Mouse (Mus musculus) induced T-regulatory cell, adult 2 months (primary cell): ENCODE measurements around the gene Chd2.

ENCODE experiments used
- DNase-seq: peaks from one replicate; pipeline ENCODE4 v3.0.0-alpha.2; 2012; ENCODE audit warnings: low read depth

Chd2 gene

DNA sequence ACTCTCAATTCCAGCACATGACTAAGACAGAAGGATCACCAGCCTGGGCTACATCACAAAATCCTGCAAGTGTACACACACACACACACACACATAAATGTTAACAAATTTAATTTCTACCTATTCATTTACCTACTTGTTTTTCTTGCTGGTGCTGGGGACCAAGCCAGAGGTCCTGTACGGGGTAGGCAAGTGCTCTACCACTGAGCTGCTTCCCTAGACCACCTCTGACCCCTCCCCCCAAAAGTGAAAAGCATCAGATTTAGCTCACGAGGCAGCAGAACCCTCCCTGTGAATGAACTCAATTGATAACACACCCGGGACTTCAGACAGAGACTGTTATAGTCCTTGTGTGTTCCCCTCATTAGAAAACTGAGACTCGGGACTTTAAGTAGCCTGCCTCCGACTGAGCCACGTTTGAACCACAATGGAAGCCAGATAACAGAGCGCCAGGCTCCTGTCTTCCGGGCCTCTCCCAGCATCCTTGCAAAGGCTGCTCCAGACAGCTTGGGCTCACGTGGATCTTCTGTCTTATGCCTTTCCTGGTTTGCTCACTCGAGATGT, 19.9 kb upstream of the Chd2 start:
- no peak for DNase-seq

DNA sequence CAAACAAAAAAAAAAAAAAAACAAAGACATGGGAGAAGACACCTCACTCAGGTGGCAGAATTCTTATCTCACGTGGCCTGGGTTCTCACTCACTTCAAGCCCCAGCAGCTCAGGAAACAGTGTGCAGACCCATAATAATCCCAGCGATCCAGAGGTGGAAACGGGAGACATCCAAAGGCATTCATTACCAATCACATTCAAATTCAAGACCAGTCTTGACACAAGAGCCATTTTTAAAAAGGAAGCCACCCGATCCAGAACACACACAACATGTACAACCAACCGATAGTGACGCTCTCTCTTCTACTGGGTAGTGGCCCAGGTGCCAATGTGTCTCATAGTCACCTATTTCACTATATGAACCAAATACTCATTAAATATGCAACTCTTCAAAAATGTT, 19.2 kb upstream of the Chd2 start:
- DNase-seq, result no peak

- no peak for DNase-seq
These were observed 18.2 kb upstream of the Chd2 start for GRCm38 (mm10) chr7:73559853-73560190.

GRCm38 (mm10) chr7:73559170-73559852, 17.7 kb upstream of the Chd2 start:
- peak; percentile 65 for DNase-seq

DNA sequence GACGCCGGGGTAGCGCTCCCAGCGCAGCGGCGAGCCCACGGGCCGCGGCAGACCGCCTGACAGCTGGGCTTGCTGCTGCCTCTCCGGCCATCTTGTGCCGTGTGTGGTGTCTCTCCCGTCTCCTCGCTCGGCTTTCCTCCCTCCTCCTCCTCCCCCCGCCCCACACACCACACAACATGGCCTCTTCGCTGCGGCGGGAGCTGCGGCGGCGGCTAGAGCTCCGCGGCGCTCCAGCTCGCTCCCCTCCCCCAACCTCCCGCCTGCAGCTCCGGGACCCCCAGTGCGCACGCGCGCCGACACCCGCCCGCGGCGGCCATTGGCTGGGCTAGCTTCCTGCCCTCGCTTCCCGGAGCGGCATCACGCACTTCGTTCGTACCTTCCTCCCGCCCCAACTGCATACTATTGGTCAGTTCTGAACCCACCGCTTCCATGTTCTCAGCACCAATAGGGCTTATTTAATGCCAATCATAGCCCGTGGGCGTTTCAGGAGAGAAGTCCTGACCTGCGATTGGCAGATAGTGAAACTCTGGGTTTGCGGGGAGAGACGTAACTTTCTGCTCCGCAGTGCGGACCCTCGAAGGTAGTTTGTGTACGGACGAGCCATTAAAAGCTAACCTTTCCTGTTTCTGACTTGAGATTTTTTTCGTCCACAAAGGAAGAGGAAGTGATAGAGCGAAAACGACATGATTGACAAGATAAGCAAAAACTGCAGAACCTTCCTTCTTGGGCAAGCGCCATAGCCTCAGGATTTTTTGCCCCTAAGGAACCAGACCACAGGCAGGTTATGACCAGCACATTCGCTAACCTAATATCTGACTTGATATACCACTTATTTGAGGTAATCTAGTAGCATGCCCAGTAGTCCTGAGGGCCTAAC, 16.9 kb upstream of the Chd2 start:
- DNase-seq, result peak; percentile 100

DNA sequence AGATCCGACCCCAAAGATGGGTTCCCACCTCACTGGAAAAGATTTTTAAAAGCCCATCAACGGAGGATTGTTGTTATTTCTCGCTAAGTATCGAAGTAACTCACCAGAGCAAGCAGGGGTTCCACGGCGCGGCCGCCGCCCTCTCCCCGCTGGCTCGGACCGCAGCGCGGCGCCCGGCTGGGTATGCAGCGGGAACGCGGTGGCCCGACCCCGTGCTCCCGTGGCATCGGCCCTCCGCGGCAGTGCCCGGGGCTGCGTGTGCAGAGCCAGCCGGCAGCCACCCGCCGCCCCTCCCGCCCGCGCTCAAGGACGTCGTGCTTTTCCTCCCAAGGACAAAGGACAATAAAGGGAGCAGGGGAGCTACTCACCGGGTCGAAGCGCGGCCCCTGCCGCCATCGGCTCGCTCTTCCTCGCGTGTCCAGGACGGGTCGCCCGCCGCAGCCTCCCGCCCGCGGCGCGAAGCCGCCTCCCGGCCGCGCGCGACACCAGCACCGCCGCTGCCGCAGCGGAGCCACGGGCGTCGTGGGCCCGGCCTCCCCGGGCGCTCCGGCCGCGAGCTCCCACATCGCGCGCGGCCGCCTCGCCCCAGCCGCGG, 16.1 kb upstream of the Chd2 start:
- DNase-seq, result no peak

GRCm38 (mm10) chr7:73556688-73557667, 15.3 kb upstream of the Chd2 start:
- DNase-seq, result peak; percentile 86

DNA sequence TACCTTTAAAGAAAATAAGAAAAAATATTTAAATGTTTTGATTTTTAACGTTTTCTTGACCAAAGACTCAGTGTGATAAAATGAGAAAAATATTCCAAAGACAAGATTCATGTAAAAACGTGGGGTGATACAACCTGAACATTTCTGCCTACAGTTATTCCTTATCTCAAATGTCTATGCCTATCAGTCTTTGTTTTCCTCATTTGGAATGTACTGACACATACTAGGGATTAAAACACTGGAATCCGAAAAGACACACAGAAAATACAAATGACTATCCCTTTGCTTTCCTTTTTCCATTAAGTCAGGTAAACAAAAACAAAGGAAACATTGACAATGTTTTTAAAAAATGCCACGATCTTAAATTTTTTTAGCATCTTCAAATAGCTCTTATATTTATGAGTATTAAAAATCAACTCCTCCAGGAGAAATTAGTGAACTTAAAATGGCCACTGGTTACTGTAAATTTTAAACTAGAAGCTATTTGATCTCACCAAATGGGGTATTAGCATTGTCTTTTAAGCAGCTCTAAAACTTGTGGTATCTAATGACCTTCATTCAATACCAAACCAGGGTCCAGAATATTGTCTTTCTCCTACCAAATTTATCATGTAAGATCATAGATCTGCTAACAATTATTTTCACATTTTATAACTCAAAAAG, 14.4 kb upstream of the Chd2 start:
- DNase-seq, result no peak

GRCm38 (mm10) chr7:73554849-73555248, 13.2 kb upstream of the Chd2 start:
- DNase-seq, result no peak

DNA sequence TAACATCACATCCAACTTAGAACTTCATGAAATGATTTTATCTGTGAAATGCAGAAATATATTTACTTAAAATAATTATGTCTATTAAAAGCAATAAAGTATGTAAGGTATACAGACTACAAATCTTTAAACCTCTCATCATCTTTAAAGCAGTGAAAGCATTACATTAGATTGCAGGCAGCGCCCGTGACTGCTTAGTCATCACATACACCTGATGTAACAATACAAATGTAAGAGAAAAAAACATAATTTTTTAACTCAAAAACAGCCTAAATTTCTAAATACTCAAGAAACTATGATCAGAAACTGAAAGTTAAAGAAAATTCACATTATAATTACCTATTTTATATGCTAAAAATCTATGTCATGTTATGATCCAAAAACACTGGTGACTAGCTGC, 11.5 kb upstream of the Chd2 start:
- peak; percentile 60 for DNase-seq

DNA sequence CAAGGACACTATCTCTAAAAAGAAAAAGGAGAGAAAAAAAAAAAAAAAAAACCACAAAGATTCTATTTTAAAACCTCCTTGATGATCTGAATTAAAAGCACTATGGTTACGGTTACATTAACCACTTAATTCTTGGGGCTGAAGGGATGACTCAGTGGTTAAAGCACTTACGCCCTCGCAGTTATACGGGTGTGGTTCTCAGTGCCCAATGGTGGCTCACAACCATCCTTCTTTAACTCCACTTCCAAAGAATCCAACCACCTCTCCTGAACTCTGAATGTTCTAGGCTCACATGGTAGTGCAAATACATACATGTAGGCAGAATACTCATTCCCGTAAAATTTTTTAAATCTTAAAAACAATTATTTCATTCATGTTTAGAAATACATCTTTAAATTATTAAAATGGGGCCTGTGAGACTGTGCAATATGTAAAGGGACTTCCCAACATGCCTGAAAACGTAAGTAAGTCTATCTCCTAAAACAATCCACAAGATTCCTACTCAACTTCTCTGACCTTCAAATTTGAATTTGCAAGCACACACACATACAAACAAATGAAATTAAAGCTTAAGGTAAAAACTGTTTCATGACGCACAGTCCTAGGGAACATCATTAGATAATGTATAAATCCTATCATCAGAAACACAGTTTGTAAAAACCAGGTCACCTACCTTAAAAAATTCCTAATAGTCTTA, 10.6 kb upstream of the Chd2 start:
- peak; percentile 81 for DNase-seq

- DNase-seq, result peak; percentile 70
These were observed 9.7 kb upstream of the Chd2 start for GRCm38 (mm10) chr7:73551370-73551769.

DNA sequence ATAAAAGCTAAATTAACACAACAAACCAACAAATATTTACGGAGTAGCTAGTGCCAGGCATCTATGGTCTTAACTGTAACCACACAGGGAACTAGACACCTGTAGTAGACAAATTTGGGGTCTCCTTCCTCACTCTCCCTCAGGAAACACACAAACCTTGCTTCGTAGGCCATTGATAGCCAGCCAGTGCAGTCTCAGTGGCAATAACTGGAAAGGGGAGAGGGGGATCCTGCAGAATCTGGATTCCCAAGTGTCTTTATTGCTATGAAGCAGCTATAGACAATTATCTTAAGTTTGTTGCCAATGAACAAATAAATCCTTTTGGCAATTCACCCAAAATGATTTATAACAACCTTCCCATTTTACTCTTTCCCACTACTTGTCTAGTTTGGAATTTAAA, 6.4 kb upstream of the Chd2 start:
- no peak for DNase-seq

- DNase-seq, result peak; percentile 77
These were observed 5.2 kb upstream of the Chd2 start for GRCm38 (mm10) chr7:73546561-73547510.

GRCm38 (mm10) chr7:73545004-73545403, 3.4 kb upstream of the Chd2 start:
- no peak for DNase-seq

DNA sequence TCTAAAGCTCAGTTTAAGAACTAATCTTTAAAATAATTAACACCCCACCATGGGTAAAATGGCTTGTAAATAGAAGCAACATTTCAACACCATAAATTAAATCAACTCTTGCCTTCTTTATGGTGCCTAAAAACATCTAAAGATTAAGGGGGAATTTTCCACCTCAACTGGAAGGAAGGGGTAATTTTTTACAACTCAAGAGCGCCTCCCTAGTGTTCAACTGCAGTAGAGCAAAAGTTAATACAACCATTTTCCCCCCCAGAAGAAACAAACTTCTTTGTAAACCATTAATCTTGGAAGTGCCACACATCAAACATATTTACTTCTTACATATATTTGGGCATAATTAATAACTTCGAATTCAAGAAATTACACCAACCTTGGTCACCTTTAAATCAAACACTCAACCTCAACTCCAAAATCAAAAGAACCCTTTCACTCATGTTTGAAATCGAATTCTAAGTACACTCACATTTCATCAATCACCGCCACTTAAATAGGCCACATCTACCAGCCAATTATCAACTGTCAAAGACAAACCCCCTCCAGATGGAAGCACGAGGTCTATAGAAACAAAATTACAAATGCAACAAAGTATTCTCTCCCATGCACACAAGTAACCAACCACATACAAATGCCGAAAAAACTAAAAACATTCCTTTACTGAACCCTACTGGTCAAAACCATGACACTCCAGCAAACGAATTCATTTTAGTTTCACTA, 662 bp upstream of the Chd2 start:
- no peak for DNase-seq

- no peak for DNase-seq
These were observed 595 bp downstream of the Chd2 start for GRCm38 (mm10) chr7:73541079-73541390.

GRCm38 (mm10) chr7:73540202-73541078, 1.2 kb downstream of the Chd2 start:
- peak; percentile 76 for DNase-seq
